Mouse (Mus musculus) CD8-positive naive resting alpha-beta T cell, adult 2 months (primary cell): ENCODE measurements around the gene Insm1.

Experiments
- DNase-seq, 2 experiments: peaks; one replicate each; pipeline ENCODE4 v3.0.0; 2022; ENCODE audit warnings: low read depth in 2 of 2, low spot score in 2 of 2

The Insm1 gene

GRCm38 (mm10) chr2:146224141-146224540 is 2.4 kb downstream of the Insm1 start:
- DNase-seq = no peak

GRCm38 (mm10) chr2:146225818-146226217 is 4.1 kb downstream of the Insm1 start:
- DNase-seq = no peak

GRCm38 (mm10) chr2:146226484-146226883 is 4.8 kb downstream of the Insm1 start:
- DNase-seq = no peak

- DNase-seq = no peak
Observed at GRCm38 (mm10) chr2:146227646-146228045, 5.9 kb downstream of the Insm1 start.

- DNase-seq = no peak
Observed at GRCm38 (mm10) chr2:146228435-146228834, 6.7 kb downstream of the Insm1 start.

- DNase-seq = no peak
Observed at GRCm38 (mm10) chr2:146231485-146231884, 9.8 kb downstream of the Insm1 start.

GRCm38 (mm10) chr2:146239196-146239747 is 17.6 kb downstream of the Insm1 start:
- no peak for DNase-seq

- DNase-seq = no peak
Observed at GRCm38 (mm10) chr2:146244049-146244448, 22.3 kb downstream of the Insm1 start.

- no peak for DNase-seq
Observed at GRCm38 (mm10) chr2:146245401-146245800, 23.7 kb downstream of the Insm1 start.

GRCm38 (mm10) chr2:146246409-146247075 is 24.8 kb downstream of the Insm1 start:
- DNase-seq = no peak

GRCm38 (mm10) chr2:146247576-146247975 is 25.9 kb downstream of the Insm1 start:
- no peak for DNase-seq

GRCm38 (mm10) chr2:146249033-146249432 is 27.3 kb downstream of the Insm1 start:
- no peak for DNase-seq

GRCm38 (mm10) chr2:146250236-146250904 is 28.6 kb downstream of the Insm1 start:
- DNase-seq = no peak

GRCm38 (mm10) chr2:146254387-146254786 is 32.7 kb downstream of the Insm1 start:
- no peak for DNase-seq

GRCm38 (mm10) chr2:146255636-146256035 is 33.9 kb downstream of the Insm1 start:
- DNase-seq = no peak

GRCm38 (mm10) chr2:146256321-146256875 is 34.7 kb downstream of the Insm1 start:
- DNase-seq = no peak

GRCm38 (mm10) chr2:146257037-146257436 is 35.3 kb downstream of the Insm1 start:
- no peak for DNase-seq

GRCm38 (mm10) chr2:146257609-146258008 is 35.9 kb downstream of the Insm1 start:
- DNase-seq = no peak

GRCm38 (mm10) chr2:146258736-146259469 is 37.2 kb downstream of the Insm1 start:
- DNase-seq = no peak

GRCm38 (mm10) chr2:146259787-146260560 is 38.3 kb downstream of the Insm1 start:
- DNase-seq = no peak

GRCm38 (mm10) chr2:146261146-146261545 is 39.4 kb downstream of the Insm1 start:
- no peak for DNase-seq
